Mouse (Mus musculus): Measurements from ENCODE around the gene Slamf7. TPM values are rescaled to one million over a fixed set of nuclear protein-coding genes. Genes with fewer than 3 reads are reported as not detected.
A peak's percentile ranks its signal among the peaks of the same experiment; 100 is the strongest.

Gene Slamf7
- total RNA-seq (2014; rRNA removed), result 0.05 TPM in 1 of 2 replicates, not detected in the other
- polyA plus RNA-seq (2015; fragmentation: Nextera tagmentation; extraction: Ambion mirVana), result not detected in 2 replicates

DNA sequence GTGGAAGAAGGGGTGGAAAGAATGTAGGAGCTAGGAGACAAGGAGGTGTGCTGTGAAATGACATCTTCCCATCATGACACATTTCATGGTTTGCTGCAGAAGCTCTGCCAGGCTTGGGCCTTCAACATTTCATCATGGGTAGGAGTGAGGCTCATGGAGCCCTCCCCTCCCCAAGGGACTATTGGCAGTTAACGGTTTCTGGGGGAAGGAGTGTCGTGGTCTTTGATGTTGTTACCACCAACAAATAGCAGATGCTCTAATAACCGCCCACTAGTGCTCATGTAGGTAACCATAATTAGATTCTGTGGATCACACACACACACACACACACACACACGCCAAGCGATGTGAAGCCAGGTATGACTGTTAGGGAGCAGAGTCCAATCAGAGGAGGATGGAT lies at the start of gene Slamf7:
Slamf7 (minus strand) TSS at position 302 of the 400 bp plus-strand sequence.
- no peaks in the 10 kb centered on the region for H3K36me3 ChIP-seq (ENCODE audit: insufficient read depth)
- no peak within 1 kb of the TSS for H3K9ac ChIP-seq
- WGBS, result 92% methylated on average over 5 of the region's 5 CpGs

DNA sequence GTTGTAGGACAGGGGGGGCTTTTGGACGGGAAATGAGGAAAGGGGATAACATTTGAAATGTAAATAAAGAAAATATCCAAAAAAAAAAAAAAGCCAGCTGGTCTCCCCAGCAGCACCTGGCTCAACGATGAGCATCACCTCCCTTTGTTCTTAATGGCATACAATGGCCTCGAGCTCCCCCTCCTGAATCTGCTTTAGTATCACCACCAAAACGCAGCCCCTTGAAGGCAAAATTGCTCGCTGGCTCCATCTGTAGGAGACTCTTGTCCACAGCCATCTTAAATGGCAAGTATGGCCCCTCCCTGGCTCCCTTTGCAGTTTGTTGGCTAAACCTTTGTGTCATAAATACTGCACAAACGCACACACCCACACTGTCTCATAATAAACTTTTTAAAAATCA lies 46.1 kb upstream of the Slamf7 start:
- H3K36me3 ChIP-seq (ENCODE audit: insufficient read depth), result no peaks in the 10 kb centered on the region
- DNase-seq, result peak; percentile 40

More for the DNA sequence above, at the start of gene Slamf7:
- no peak for DNase-seq
- ATAC-seq, result no peak
- Histone ChIP-seq H3K27me3 (ENCODE audit: insufficient read depth, low read length) (no peaks in the 10 kb centered on the region), H3K4me2 (ENCODE audit: low read depth) (no peak within 1 kb of the TSS), H3K9me3 (ENCODE audit: low read length) (no peaks in the 10 kb centered on the region), H3K4me3 (ENCODE audit: low read depth, low read length) (no peak within 1 kb of the TSS), H3K27ac (ENCODE audit: low read depth, low read length) (no peak within 1 kb of the TSS), H3K4me1 (ENCODE audit: insufficient read depth) (no peaks in the 10 kb centered on the region)
- TF ChIP-seq CTCF (IDR thresholded peaks at IDR 0.05; ENCODE audit: low read depth), result no peak

GRCm38 (mm10) chr1:171693918-171694317 lies 41.1 kb upstream of the Slamf7 start:
- H3K4me1 ChIP-seq (ENCODE audit: insufficient read depth), result no peaks in the 10 kb centered on the region
- no peak overlapping the region for H3K9ac ChIP-seq
- H3K27me3 ChIP-seq (ENCODE audit: insufficient read depth, low read length), result no peaks in the 10 kb centered on the region
- 100% methylated on average over 1 of the region's 1 CpGs for WGBS
- no peak for TF ChIP-seq CTCF (IDR thresholded peaks at IDR 0.05; ENCODE audit: low read depth)
- no peak overlapping the region for H3K4me2 ChIP-seq (ENCODE audit: low read depth)
- H3K27ac ChIP-seq (ENCODE audit: low read depth, low read length), result no peak overlapping the region
- no peak for DNase-seq
- ATAC-seq, result no peak
- no peaks in the 10 kb centered on the region for H3K9me3 ChIP-seq (ENCODE audit: low read length)
- no peaks in the 10 kb centered on the region for H3K36me3 ChIP-seq (ENCODE audit: insufficient read depth)
- no peak overlapping the region for H3K4me3 ChIP-seq (ENCODE audit: low read depth, low read length)

More for the DNA sequence above, 46.1 kb upstream of the Slamf7 start:
- Histone ChIP-seq H3K9ac (no peak overlapping the region), H3K9me3 (ENCODE audit: low read length) (no peaks in the 10 kb centered on the region), H3K27me3 (ENCODE audit: insufficient read depth, low read length) (no peaks in the 10 kb centered on the region), H3K4me1 (ENCODE audit: insufficient read depth) (no peaks in the 10 kb centered on the region), H3K4me3 (ENCODE audit: low read depth, low read length) (no peak overlapping the region), H3K27ac (ENCODE audit: low read depth, low read length) (no peak overlapping the region), H3K4me2 (ENCODE audit: low read depth) (no peak overlapping the region)
- WGBS, result 22% methylated on average over 6 of the region's 6 CpGs
- TF ChIP-seq CTCF (IDR thresholded peaks at IDR 0.05; ENCODE audit: low read depth), result peak; percentile 49
- peak; percentile 48; the same call in 1 of the 2 replicates for ATAC-seq

- 83% methylated on average over 4 of the region's 4 CpGs for WGBS
- ATAC-seq (no peak), DNase-seq (no peak)
- no peak for TF ChIP-seq CTCF (IDR thresholded peaks at IDR 0.05; ENCODE audit: low read depth)
- Histone ChIP-seq H3K9me3 (ENCODE audit: low read length) (no peaks in the 10 kb centered on the region), H3K27ac (ENCODE audit: low read depth, low read length) (no peak overlapping the region), H3K4me1 (ENCODE audit: insufficient read depth) (no peaks in the 10 kb centered on the region), H3K36me3 (ENCODE audit: insufficient read depth) (no peaks in the 10 kb centered on the region), H3K4me3 (ENCODE audit: low read depth, low read length) (no peak overlapping the region), H3K27me3 (ENCODE audit: insufficient read depth, low read length) (no peaks in the 10 kb centered on the region), H3K9ac (no peak overlapping the region), H3K4me2 (ENCODE audit: low read depth) (no peak overlapping the region)
Measured at GRCm38 (mm10) chr1:171687320-171687719, 34.5 kb upstream of the Slamf7 start.

- no peak overlapping the region for H3K27ac ChIP-seq (ENCODE audit: low read depth, low read length)
- no peak overlapping the region for H3K4me3 ChIP-seq (ENCODE audit: low read depth, low read length)
- H3K9me3 ChIP-seq (ENCODE audit: low read length), result no peaks in the 10 kb centered on the region
- TF ChIP-seq CTCF (IDR thresholded peaks at IDR 0.05; ENCODE audit: low read depth), result no peak
- no peak overlapping the region for H3K4me2 ChIP-seq (ENCODE audit: low read depth)
- ATAC-seq (no peak), DNase-seq (no peak)
- 92% methylated on average over 9 of the region's 9 CpGs for WGBS
- no peak overlapping the region for H3K9ac ChIP-seq
- no peaks in the 10 kb centered on the region for H3K4me1 ChIP-seq (ENCODE audit: insufficient read depth)
- no peaks in the 10 kb centered on the region for H3K36me3 ChIP-seq (ENCODE audit: insufficient read depth)
- H3K27me3 ChIP-seq (ENCODE audit: insufficient read depth, low read length), result no peaks in the 10 kb centered on the region
Measured at GRCm38 (mm10) chr1:171684923-171685322, 32.1 kb upstream of the Slamf7 start.

- H3K27ac ChIP-seq (ENCODE audit: low read depth, low read length), result no peak within 1 kb of the TSS
- no peak within 1 kb of the TSS for H3K9ac ChIP-seq
- no peak within 1 kb of the TSS for H3K4me2 ChIP-seq (ENCODE audit: low read depth)
- WGBS, result 90% methylated on average over 14 of the region's 14 CpGs
- no peak for TF ChIP-seq CTCF (IDR thresholded peaks at IDR 0.05; ENCODE audit: low read depth)
- H3K27me3 ChIP-seq (ENCODE audit: insufficient read depth, low read length), result no peaks in the 10 kb centered on the region
- ATAC-seq (no peak), DNase-seq (no peak)
- no peak within 1 kb of the TSS for H3K4me3 ChIP-seq (ENCODE audit: low read depth, low read length)
- no peaks in the 10 kb centered on the region for H3K4me1 ChIP-seq (ENCODE audit: insufficient read depth)
- H3K9me3 ChIP-seq (ENCODE audit: low read length), result no peaks in the 10 kb centered on the region
- H3K36me3 ChIP-seq (ENCODE audit: insufficient read depth), result no peaks in the 10 kb centered on the region
Measured at GRCm38 (mm10) chr1:171681531-171682299, 28.9 kb upstream of the Slamf7 start, which contains the start of gene Cd48. Gene Cd48, plus strand, starts transcription at chr1:171682009.

GRCm38 (mm10) chr1:171681009-171681408 lies 28.2 kb upstream of the Slamf7 start:
- Histone ChIP-seq H3K4me2 (ENCODE audit: low read depth) (no peak overlapping the region), H3K9ac (no peak overlapping the region), H3K27me3 (ENCODE audit: insufficient read depth, low read length) (no peaks in the 10 kb centered on the region), H3K4me1 (ENCODE audit: insufficient read depth) (no peaks in the 10 kb centered on the region), H3K4me3 (ENCODE audit: low read depth, low read length) (no peak overlapping the region), H3K9me3 (ENCODE audit: low read length) (no peaks in the 10 kb centered on the region), H3K27ac (ENCODE audit: low read depth, low read length) (no peak overlapping the region), H3K36me3 (ENCODE audit: insufficient read depth) (no peaks in the 10 kb centered on the region)
- no peak for TF ChIP-seq CTCF (IDR thresholded peaks at IDR 0.05; ENCODE audit: low read depth)
- WGBS, result 89% methylated on average over 7 of the region's 7 CpGs
- DNase-seq (no peak), ATAC-seq (no peak)

Data from forebrain, postnatal 0 days (tissue).